Mouse (Mus musculus): ENCODE results near the gene Armc2. TPM values are rescaled to one million over a fixed set of nuclear protein-coding genes. Genes with fewer than 3 reads are reported as not detected.

Armc2 gene
- polyA plus RNA-seq, 2 experiments: 3.6 to 4.8 TPM

GRCm38 (mm10) chr10:41896425-41896824 is 121.8 kb downstream of the Armc2 start:
- no peak for ATAC-seq (ENCODE audit: low FRiP score, low read depth)
- Histone ChIP-seq H3K27ac (replicated peaks; ENCODE audit: low read depth, low read length) (no peak overlapping the region), H3K9me3 (ENCODE audit: control insufficient read depth, low read length) (no peaks in the 10 kb centered on the region), H3K4me2 (replicated peaks; ENCODE audit: low read depth, low read length, severe bottlenecking) (no peak overlapping the region), H3K27me3 (ENCODE audit: control insufficient read depth, insufficient read depth, low read length) (no peaks in the 10 kb centered on the region), H3K36me3 (ENCODE audit: control insufficient read depth, insufficient read depth, low read length) (peaks cover 38% of the 10 kb centered on the region), H3K4me3 (replicated peaks; ENCODE audit: low read length) (no peak overlapping the region), H3K4me1 (ENCODE audit: control insufficient read depth, insufficient read depth, low read length) (peaks cover 18% of the 10 kb centered on the region), H3K9ac (ENCODE audit: low read depth, low read length, severe bottlenecking) (no peak overlapping the region)
- DNase-seq (ENCODE audit: low spot score): no peak
- TF ChIP-seq POLR2A (IDR thresholded peaks at IDR 0.05; ENCODE audit: borderline replicate concordance, extremely low read depth, insufficient read depth, insufficient read length): no peak

GRCm38 (mm10) chr10:41893433-41894411 is 124.5 kb downstream of the Armc2 start:
- no peaks in the 10 kb centered on the region for H3K9me3 ChIP-seq (ENCODE audit: control insufficient read depth, low read length)
- no peak for TF ChIP-seq POLR2A (IDR thresholded peaks at IDR 0.05; ENCODE audit: borderline replicate concordance, extremely low read depth, insufficient read depth, insufficient read length)
- ATAC-seq (ENCODE audit: low FRiP score, low read depth): peak; percentile 53; the same call in 1 of the 2 replicates
- 0 out of 2 replicates have a peak overlapping the region, but pooled peaks have one; percentile 2 for H3K9ac ChIP-seq (ENCODE audit: low read depth, low read length, severe bottlenecking)
- DNase-seq (ENCODE audit: low spot score): peak; percentile 46
- H3K4me3 ChIP-seq (replicated peaks; ENCODE audit: low read length): no peak overlapping the region
- peak overlapping the region; percentile 33; the same call in 1 of the 2 replicates for H3K27ac ChIP-seq (replicated peaks; ENCODE audit: low read depth, low read length)
- WGBS: 18% methylated on average over 4 of the region's 4 CpGs
- no peak overlapping the region for H3K4me2 ChIP-seq (replicated peaks; ENCODE audit: low read depth, low read length, severe bottlenecking)
- H3K27me3 ChIP-seq (ENCODE audit: control insufficient read depth, insufficient read depth, low read length): no peaks in the 10 kb centered on the region
- H3K36me3 ChIP-seq (ENCODE audit: control insufficient read depth, insufficient read depth, low read length): peaks cover 22% of the 10 kb centered on the region
- H3K4me1 ChIP-seq (ENCODE audit: control insufficient read depth, insufficient read depth, low read length): peaks cover 21% of the 10 kb centered on the region

GRCm38 (mm10) chr10:41891312-41891711 is 126.9 kb downstream of the Armc2 start:
- Histone ChIP-seq H3K4me2 (replicated peaks; ENCODE audit: low read depth, low read length, severe bottlenecking) (no peak overlapping the region), H3K4me3 (replicated peaks; ENCODE audit: low read length) (no peak overlapping the region), H3K27me3 (ENCODE audit: control insufficient read depth, insufficient read depth, low read length) (no peaks in the 10 kb centered on the region), H3K36me3 (ENCODE audit: control insufficient read depth, insufficient read depth, low read length) (peaks cover 5% of the 10 kb centered on the region), H3K9me3 (ENCODE audit: control insufficient read depth, low read length) (no peaks in the 10 kb centered on the region), H3K4me1 (ENCODE audit: control insufficient read depth, insufficient read depth, low read length) (peaks cover 21% of the 10 kb centered on the region), H3K27ac (replicated peaks; ENCODE audit: low read depth, low read length) (no peak overlapping the region), H3K9ac (ENCODE audit: low read depth, low read length, severe bottlenecking) (no peak overlapping the region)
- no peak for TF ChIP-seq POLR2A (IDR thresholded peaks at IDR 0.05; ENCODE audit: borderline replicate concordance, extremely low read depth, insufficient read depth, insufficient read length)
- ATAC-seq (ENCODE audit: low FRiP score, low read depth) (no peak), DNase-seq (ENCODE audit: low spot score) (no peak)
- 88% methylated on average over 4 of the region's 4 CpGs for WGBS

GRCm38 (mm10) chr10:41890537-41890936 is 127.7 kb downstream of the Armc2 start:
- no peak for ATAC-seq (ENCODE audit: low FRiP score, low read depth)
- Histone ChIP-seq H3K9me3 (ENCODE audit: control insufficient read depth, low read length) (no peaks in the 10 kb centered on the region), H3K4me1 (ENCODE audit: control insufficient read depth, insufficient read depth, low read length) (peaks cover 21% of the 10 kb centered on the region), H3K36me3 (ENCODE audit: control insufficient read depth, insufficient read depth, low read length) (no peaks in the 10 kb centered on the region), H3K9ac (ENCODE audit: low read depth, low read length, severe bottlenecking) (no peak overlapping the region), H3K27ac (replicated peaks; ENCODE audit: low read depth, low read length) (no peak overlapping the region), H3K4me3 (replicated peaks; ENCODE audit: low read length) (no peak overlapping the region), H3K4me2 (replicated peaks; ENCODE audit: low read depth, low read length, severe bottlenecking) (no peak overlapping the region), H3K27me3 (ENCODE audit: control insufficient read depth, insufficient read depth, low read length) (no peaks in the 10 kb centered on the region)
- TF ChIP-seq POLR2A (IDR thresholded peaks at IDR 0.05; ENCODE audit: borderline replicate concordance, extremely low read depth, insufficient read depth, insufficient read length): no peak
- DNase-seq (ENCODE audit: low spot score): no peak

GRCm38 (mm10) chr10:41889566-41889965 is 128.7 kb downstream of the Armc2 start:
- H3K27me3 ChIP-seq (ENCODE audit: control insufficient read depth, insufficient read depth, low read length): no peaks in the 10 kb centered on the region
- H3K4me1 ChIP-seq (ENCODE audit: control insufficient read depth, insufficient read depth, low read length): peaks cover 23% of the 10 kb centered on the region
- no peaks in the 10 kb centered on the region for H3K36me3 ChIP-seq (ENCODE audit: control insufficient read depth, insufficient read depth, low read length)
- no peak overlapping the region for H3K27ac ChIP-seq (replicated peaks; ENCODE audit: low read depth, low read length)
- WGBS: 69% methylated on average over 5 of the region's 5 CpGs
- ATAC-seq (ENCODE audit: low FRiP score, low read depth): no peak
- no peaks in the 10 kb centered on the region for H3K9me3 ChIP-seq (ENCODE audit: control insufficient read depth, low read length)
- H3K4me2 ChIP-seq (replicated peaks; ENCODE audit: low read depth, low read length, severe bottlenecking): no peak overlapping the region
- no peak for DNase-seq (ENCODE audit: low spot score)
- H3K4me3 ChIP-seq (replicated peaks; ENCODE audit: low read length): no peak overlapping the region
- no peak overlapping the region for H3K9ac ChIP-seq (ENCODE audit: low read depth, low read length, severe bottlenecking)
- no peak for TF ChIP-seq POLR2A (IDR thresholded peaks at IDR 0.05; ENCODE audit: borderline replicate concordance, extremely low read depth, insufficient read depth, insufficient read length)
